Mouse (Mus musculus) heart, postnatal 0 days (tissue): ENCODE measurements around the gene Atp6v1g2. TPM values are rescaled to one million over a fixed set of nuclear protein-coding genes. Genes with fewer than 3 reads are reported as not detected.

Experiments used
- ATAC-seq: fragments of 200-750 bp; cut with Nextera tagmentation; 2 replicates; pipeline ENCODE4 v1.8.0; 2017; ENCODE audit warnings: low read depth, moderate number of reproducible peaks, moderate library complexity; ENCODE audit not compliant: insufficient read depth
- DNase-seq: peaks from one replicate; pipeline ENCODE4 v3.0.0-alpha.2; 2016; ENCODE audit warnings: low spot score
- H3K27ac ChIP-seq: fragments of 300-500 bp; sonication (generic); 2 replicates; pipeline ENCODE4 v1.5.1; 2014; ENCODE audit warnings: low read depth, mild to moderate bottlenecking
- H3K27me3 ChIP-seq: fragments of 300-500 bp; sonication (generic); 2 replicates; pipeline ENCODE4 v1.6.1; 2014; ENCODE audit warnings: low read length, mixed read lengths; ENCODE audit not compliant: control insufficient read depth, insufficient read depth
- H3K36me3 ChIP-seq: fragments of 300-500 bp; sonication (generic); replicated peaks from 2 replicates; pipeline ENCODE4 v1.6.1; 2014; ENCODE audit warnings: low read length, mixed read lengths; ENCODE audit not compliant: control insufficient read depth, insufficient read depth
- H3K4me1 ChIP-seq: fragments of 300-500 bp; sonication (generic); 2 replicates; pipeline ENCODE4 v1.6.1; 2014; ENCODE audit warnings: antibody characterized with exemption; ENCODE audit not compliant: control insufficient read depth, insufficient read depth
- H3K4me2 ChIP-seq: fragments of 300-500 bp; sonication (generic); 2 replicates; pipeline ENCODE4 v1.6.1; 2014; ENCODE audit warnings: low read depth, mild to moderate bottlenecking, low read length, moderate library complexity
- H3K4me3 ChIP-seq: fragments of 300-500 bp; sonication (generic); 2 replicates; pipeline ENCODE4 v1.5.1; 2014; ENCODE audit warnings: low read depth, low read length
- H3K9ac ChIP-seq: fragments of 300-500 bp; sonication (generic); replicated peaks from 2 replicates; pipeline ENCODE4 v1.6.1; 2014; ENCODE audit warnings: low read depth, low read length, mixed read lengths
- H3K9me3 ChIP-seq: fragments of 300-500 bp; sonication (generic); replicated peaks from 2 replicates; pipeline ENCODE4 v1.6.1; 2016; ENCODE audit warnings: low read length; ENCODE audit not compliant: control insufficient read depth
- CTCF ChIP-seq: IDR thresholded peaks from 2 replicates; pipeline ENCODE4 v1.5.1; 2016; ENCODE audit warnings: antibody characterized with exemption, control low read depth, low read depth
- EP300 ChIP-seq: IDR thresholded peaks from 2 replicates; pipeline ENCODE4 v1.6.1; 2016; ENCODE audit warnings: antibody characterized with exemption, low read depth
- WGBS: fragments of 180-500 bp; shearing (Covaris S2); extraction: QIAGEN DNeasy Blood & Tissue Kit; methylation state at CpG from one replicate; pipeline ENCODE4 v1.1.7; 2014; 5-methylcytosine and 5-hydroxymethylcytosine counted together
- polyA plus RNA-seq: library from polyadenylated mRNA; unstranded; fragments of >200 nt; fragmentation: Nextera tagmentation; extraction: Ambion mirVana; gene quantifications from 2 replicates; pipeline ENCODE4 v1.2.1, GENCODE M21; 2015
- total RNA-seq: library from RNA; depleted of rRNA; stranded (reverse); fragments of >200 nt; gene quantifications from 2 replicates; pipeline ENCODE4 v1.2.3, GENCODE M21; 2014; ENCODE audit warnings: low replicate concordance

The Atp6v1g2 gene
- total and polyA plus RNA-seq, 2 experiments from 2014 or later = 3.7 to 10.7 TPM

DNA sequence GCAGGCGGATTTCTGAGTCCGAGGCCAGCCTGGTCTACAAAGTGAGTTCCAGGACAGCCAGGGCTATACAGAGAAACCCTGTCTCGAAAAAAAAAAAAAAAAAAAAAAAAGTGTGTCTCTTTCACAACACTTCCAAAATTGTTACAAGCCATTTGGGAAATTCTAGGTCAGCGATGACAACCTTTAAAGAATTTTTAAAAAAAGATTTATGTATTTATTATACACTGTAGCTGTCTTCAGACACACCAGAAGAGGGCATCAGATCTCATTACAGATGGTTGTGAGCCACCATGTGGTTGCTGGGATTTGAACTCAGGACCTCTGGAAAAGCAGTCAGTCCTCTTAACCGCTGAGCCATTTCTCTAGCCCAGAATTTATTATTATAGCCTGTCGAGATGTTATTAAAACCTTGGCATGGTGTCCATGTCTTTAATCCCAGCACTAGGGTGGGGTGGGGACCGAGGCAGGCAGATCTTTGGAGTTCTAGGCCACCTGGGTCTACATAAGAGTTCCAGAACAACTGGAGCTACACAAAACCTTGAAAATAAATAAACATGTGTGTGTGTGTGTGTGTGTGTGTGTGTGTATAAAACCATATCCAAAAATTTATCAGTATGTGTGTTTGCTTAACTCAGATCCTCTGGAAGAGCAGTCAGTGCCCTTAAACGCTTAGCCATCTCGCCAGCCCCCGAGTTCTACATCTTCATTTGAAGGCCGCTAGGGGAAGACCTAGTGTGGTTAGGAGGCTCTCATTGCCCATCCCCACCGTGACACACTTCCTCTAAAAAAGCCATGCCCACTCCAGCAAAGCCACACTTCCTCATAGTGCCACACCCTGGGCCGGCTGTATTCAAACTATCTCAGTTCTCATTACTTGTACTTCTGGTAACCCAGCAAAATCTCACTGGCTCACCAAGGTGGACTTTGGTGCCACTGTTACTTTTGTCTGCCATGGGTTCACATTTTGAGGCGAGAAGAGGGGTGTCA, 25.3 kb downstream of the Atp6v1g2 start:
- peaks cover 21% of the 10 kb centered on the region; the same call in 1 of the 2 replicates for H3K27me3 ChIP-seq
- TF ChIP-seq CTCF = no peak; the same call in 1 of the 2 replicates
- TF ChIP-seq EP300 = no peak
- no peak for ATAC-seq
- DNase-seq = no peak
- peak overlapping the region; percentile 11; the same call in 1 of the 2 replicates for H3K27ac ChIP-seq
- H3K4me2 ChIP-seq = no peak overlapping the region
- H3K9ac ChIP-seq = no peak overlapping the region
- peak overlapping the region; percentile 43; the same call in 1 of the 2 replicates for H3K4me3 ChIP-seq
- H3K4me1 ChIP-seq = peaks cover 12% of the 10 kb centered on the region; the same call in 1 of the 2 replicates
- no peaks in the 10 kb centered on the region for H3K9me3 ChIP-seq
- WGBS = 49% methylated on average over 12 of the region's 14 CpGs
- H3K36me3 ChIP-seq = peaks cover 2% of the 10 kb centered on the region

DNA sequence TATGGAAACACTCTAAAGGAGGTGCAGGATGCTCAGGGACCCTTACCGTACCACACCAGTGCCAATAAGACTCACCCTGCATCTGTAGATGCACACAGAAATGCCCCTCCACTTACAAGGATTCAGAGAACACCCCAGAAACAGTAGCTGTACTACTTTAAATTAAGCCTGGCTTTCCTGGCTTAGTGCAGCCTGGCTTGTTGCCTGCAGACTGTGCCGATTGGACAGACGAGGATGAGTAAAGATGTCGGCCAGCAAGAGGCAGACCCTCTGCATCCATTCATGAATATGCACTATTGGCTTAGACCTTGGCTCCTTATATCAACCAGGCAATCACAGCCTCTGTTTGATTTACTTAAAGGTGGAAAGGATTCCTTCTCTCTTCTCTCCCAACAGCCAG, 26.2 kb downstream of the Atp6v1g2 start:
- no peaks in the 10 kb centered on the region for H3K36me3 ChIP-seq
- DNase-seq (no peak), ATAC-seq (no peak)
- peak overlapping the region; percentile 11; the same call in 1 of the 2 replicates for H3K27ac ChIP-seq
- peaks cover 12% of the 10 kb centered on the region; the same call in 1 of the 2 replicates for H3K4me1 ChIP-seq
- TF ChIP-seq EP300 (no peak), CTCF (no peak)
- H3K9ac ChIP-seq = no peak overlapping the region
- no peak overlapping the region for H3K4me2 ChIP-seq
- no peaks in the 10 kb centered on the region for H3K9me3 ChIP-seq
- WGBS = 65% methylated on average over 4 of the region's 4 CpGs
- no peak overlapping the region for H3K4me3 ChIP-seq
- H3K27me3 ChIP-seq = peaks cover 21% of the 10 kb centered on the region; the same call in 1 of the 2 replicates

DNA sequence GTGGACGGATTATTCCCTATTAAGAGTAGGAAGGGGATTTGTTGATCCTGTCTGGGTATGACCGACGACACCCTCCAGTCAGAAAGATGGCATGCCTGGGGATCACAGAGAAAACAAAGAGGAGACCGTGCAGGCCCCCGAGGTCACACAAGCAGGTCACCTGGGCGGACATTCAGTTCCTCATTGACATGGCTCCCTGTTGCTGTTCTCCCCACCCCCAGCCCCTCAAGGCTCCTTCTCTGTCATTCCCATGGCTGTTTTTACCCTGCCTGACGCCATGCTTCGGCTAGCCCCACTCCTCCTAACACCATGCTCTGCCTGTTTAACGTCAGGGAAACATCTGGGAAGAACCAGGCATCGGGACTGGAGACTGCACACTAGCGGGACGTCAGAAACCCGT, 28.2 kb downstream of the Atp6v1g2 start:
- no peak overlapping the region for H3K9ac ChIP-seq
- no peak overlapping the region for H3K4me3 ChIP-seq
- WGBS = 67% methylated on average over 13 of the region's 13 CpGs
- no peak for TF ChIP-seq EP300
- no peak for TF ChIP-seq CTCF
- no peaks in the 10 kb centered on the region for H3K36me3 ChIP-seq
- ATAC-seq (no peak), DNase-seq (no peak)
- H3K9me3 ChIP-seq = no peaks in the 10 kb centered on the region
- peaks cover 12% of the 10 kb centered on the region; the same call in 1 of the 2 replicates for H3K4me1 ChIP-seq
- H3K27ac ChIP-seq = no peak overlapping the region
- peaks cover 21% of the 10 kb centered on the region; the same call in 1 of the 2 replicates for H3K27me3 ChIP-seq
- no peak overlapping the region for H3K4me2 ChIP-seq

DNA sequence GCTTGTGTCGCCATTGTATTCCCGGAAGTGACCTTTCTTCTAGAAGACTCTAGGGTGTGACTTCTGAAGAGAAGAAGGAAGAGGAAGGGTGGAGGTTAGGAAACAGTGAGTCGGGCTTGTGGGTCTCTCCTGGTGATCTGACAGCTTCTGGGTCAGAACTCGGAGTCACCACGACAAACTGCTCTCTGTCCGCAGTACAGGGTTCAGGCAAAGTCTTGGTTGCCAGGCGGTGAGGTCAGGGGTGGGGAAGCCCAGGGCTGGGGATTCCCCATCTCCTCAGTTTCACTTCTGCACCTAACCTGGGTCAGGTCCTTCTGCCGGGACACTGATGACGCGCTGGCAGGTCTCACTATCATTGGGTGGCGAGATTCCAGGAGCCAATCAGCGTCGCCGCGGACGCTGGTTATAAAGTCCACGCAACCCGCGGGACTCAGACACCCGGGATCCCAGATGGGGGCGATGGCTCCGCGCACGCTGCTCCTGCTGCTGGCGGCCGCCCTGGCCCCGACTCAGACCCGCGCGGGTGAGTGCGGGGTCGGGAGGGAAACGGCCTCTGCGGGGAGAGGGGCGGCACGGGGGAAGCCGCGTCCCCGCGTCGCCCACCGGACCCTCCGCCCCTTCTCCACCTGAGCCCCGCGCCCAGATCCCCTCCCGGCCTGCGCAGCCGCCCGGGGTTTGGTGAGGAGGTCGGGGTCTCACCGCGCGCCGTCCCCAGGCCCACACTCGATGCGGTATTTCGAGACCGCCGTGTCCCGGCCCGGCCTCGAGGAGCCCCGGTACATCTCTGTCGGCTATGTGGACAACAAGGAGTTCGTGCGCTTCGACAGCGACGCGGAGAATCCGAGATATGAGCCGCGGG, 29.4 kb downstream of the Atp6v1g2 start, which contains the start of gene H2-D1:
H2-D1 (plus strand) TSS at position 67 of the 859 bp plus-strand sequence.
- ATAC-seq = peak; percentile 84
- Histone ChIP-seq H3K27ac (peak within 1 kb of the TSS; percentile 52), H3K9me3 (no peaks in the 10 kb centered on the region), H3K27me3 (peaks cover 21% of the 10 kb centered on the region; the same call in 1 of the 2 replicates), H3K4me2 (peak within 1 kb of the TSS; percentile 99), H3K4me1 (peaks cover 5% of the 10 kb centered on the region; the same call in 1 of the 2 replicates), H3K9ac (peak within 1 kb of the TSS; percentile 70), H3K36me3 (no peaks in the 10 kb centered on the region), H3K4me3 (peak within 1 kb of the TSS; percentile 85)
- no peak for TF ChIP-seq CTCF
- TF ChIP-seq EP300 = no peak
- DNase-seq = peak; percentile 73
- 2% methylated on average over 69 of the region's 73 CpGs for WGBS

DNA sequence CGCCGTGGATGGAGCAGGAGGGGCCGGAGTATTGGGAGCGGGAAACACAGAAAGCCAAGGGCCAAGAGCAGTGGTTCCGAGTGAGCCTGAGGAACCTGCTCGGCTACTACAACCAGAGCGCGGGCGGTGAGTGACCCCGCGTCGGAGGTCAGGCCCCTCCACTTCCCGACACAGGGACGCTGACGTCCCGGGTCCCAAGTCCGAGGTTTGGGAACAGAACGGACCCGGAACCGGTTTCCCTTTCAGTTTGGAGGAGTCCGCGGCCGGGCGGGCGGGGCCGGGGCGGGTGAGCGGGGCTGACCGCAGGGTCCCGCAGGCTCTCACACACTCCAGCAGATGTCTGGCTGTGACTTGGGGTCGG, 30.0 kb downstream of the Atp6v1g2 start:
- no peak overlapping the region for H3K27ac ChIP-seq
- WGBS = 2% methylated on average over 31 of the region's 31 CpGs
- H3K27me3 ChIP-seq = peaks cover 23% of the 10 kb centered on the region
- H3K4me1 ChIP-seq = peaks cover 4% of the 10 kb centered on the region; the same call in 1 of the 2 replicates
- H3K36me3 ChIP-seq = no peaks in the 10 kb centered on the region
- H3K9me3 ChIP-seq = no peaks in the 10 kb centered on the region
- peak overlapping the region; percentile 85 for H3K4me3 ChIP-seq
- DNase-seq (no peak), ATAC-seq (peak; percentile 10)
- TF ChIP-seq EP300 = no peak
- peak overlapping the region; percentile 70 for H3K9ac ChIP-seq
- peak overlapping the region; percentile 99 for H3K4me2 ChIP-seq
